Mouse (Mus musculus): ENCODE data around the gene Gm5286. TPM values are rescaled to one million over a fixed set of nuclear protein-coding genes. Genes with fewer than 3 reads are reported as not detected.
"Not testable (repeated sequence)": the region's sequence is repeated elsewhere in the genome, so short reads cannot be mapped to it uniquely, and the experiment has no call there.

The Gm5286 gene
- not detected in 2 replicates for polyA plus RNA-seq (2015; fragmentation: Nextera tagmentation; extraction: Ambion mirVana)

- H3K36me3 ChIP-seq; H3K4me3 ChIP-seq (replicated peaks); H3K27me3 ChIP-seq; H3K9ac ChIP-seq; H3K9me3 ChIP-seq (replicated peaks); H3K27ac ChIP-seq (replicated peaks); H3K4me2 ChIP-seq (replicated peaks); H3K4me1 ChIP-seq; ATAC-seq (ENCODE audit: insufficient number of reproducible peaks, low FRiP score, low TSS enrichment, low read depth): not testable (repeated sequence)
- 97% methylated on average over 2 of the region's 4 CpGs for WGBS
Observed at GRCm38 (mm10) chr3:94196414-94196813, at the start of gene Gm5286. TSS of gene Gm5286 (plus strand) at chr3:94196714.

- ATAC-seq (ENCODE audit: insufficient number of reproducible peaks, low FRiP score, low TSS enrichment, low read depth); H3K4me1 ChIP-seq; H3K36me3 ChIP-seq; H3K27ac ChIP-seq (replicated peaks); H3K9me3 ChIP-seq (replicated peaks); H3K4me2 ChIP-seq (replicated peaks); H3K4me3 ChIP-seq (replicated peaks); H3K27me3 ChIP-seq; H3K9ac ChIP-seq: not testable (repeated sequence)
Observed at GRCm38 (mm10) chr3:94167351-94167750, 29.2 kb upstream of the Gm5286 start.

GRCm38 (mm10) chr3:94178093-94178492 lies 18.4 kb upstream of the Gm5286 start, which contains the start of gene Gm10696:
TSS of gene Gm10696 (minus strand) at chr3:94178193.
- H3K9me3 ChIP-seq (replicated peaks); H3K4me3 ChIP-seq (replicated peaks); H3K4me1 ChIP-seq; H3K9ac ChIP-seq; H3K36me3 ChIP-seq; H3K27me3 ChIP-seq; H3K27ac ChIP-seq (replicated peaks); H3K4me2 ChIP-seq (replicated peaks); ATAC-seq (ENCODE audit: insufficient number of reproducible peaks, low FRiP score, low TSS enrichment, low read depth): not testable (repeated sequence)
- 86% methylated on average over 1 of the region's 1 CpGs for WGBS

Other genes starting within 250 kb of the Gm5286 start
- not detected in 2 replicates for gene Tdpoz5, start 235.4 kb upstream of the Gm5286 start, polyA plus RNA-seq (2015; fragmentation: Nextera tagmentation; extraction: Ambion mirVana)
- gene Gm9125, start 141.8 kb upstream of the Gm5286 start, polyA plus RNA-seq (2015; fragmentation: Nextera tagmentation; extraction: Ambion mirVana): not detected in 2 replicates
- gene Gm10697, start 124.1 kb upstream of the Gm5286 start, polyA plus RNA-seq (2015; fragmentation: Nextera tagmentation; extraction: Ambion mirVana): not detected in 2 replicates
- not detected in 2 replicates for gene Gm10696, start 18.5 kb upstream of the Gm5286 start, polyA plus RNA-seq (2015; fragmentation: Nextera tagmentation; extraction: Ambion mirVana)
- not detected in 2 replicates for gene Gm4778, start 67.3 kb downstream of the Gm5286 start, polyA plus RNA-seq (2015; fragmentation: Nextera tagmentation; extraction: Ambion mirVana)
- gene Them4, start 113.4 kb downstream of the Gm5286 start, polyA plus RNA-seq (2015; fragmentation: Nextera tagmentation; extraction: Ambion mirVana): 10.1 and 11.2 TPM in 2 replicates
- gene Them5, start 145.4 kb downstream of the Gm5286 start, polyA plus RNA-seq (2015; fragmentation: Nextera tagmentation; extraction: Ambion mirVana): 91.2 and 99.8 TPM in 2 replicates
- gene C2cd4d, start 165.7 kb downstream of the Gm5286 start, polyA plus RNA-seq (2015; fragmentation: Nextera tagmentation; extraction: Ambion mirVana): 2.5 and 3.3 TPM in 2 replicates
- gene Rorc, start 176.1 kb downstream of the Gm5286 start, polyA plus RNA-seq (2015; fragmentation: Nextera tagmentation; extraction: Ambion mirVana): 3.6 and 4.2 TPM in 2 replicates
- gene Lingo4, start 201.8 kb downstream of the Gm5286 start, polyA plus RNA-seq (2015; fragmentation: Nextera tagmentation; extraction: Ambion mirVana): 0.24 TPM in 2 replicates
- gene Tdrkh, start 216.6 kb downstream of the Gm5286 start, polyA plus RNA-seq (2015; fragmentation: Nextera tagmentation; extraction: Ambion mirVana): 7.9 and 8.3 TPM in 2 replicates
- 63.7 and 64.4 TPM in 2 replicates for gene Mrpl9, start 246.6 kb downstream of the Gm5286 start, polyA plus RNA-seq (2015; fragmentation: Nextera tagmentation; extraction: Ambion mirVana)
- 0.40 and 0.68 TPM in 2 replicates for gene Oaz3, start 247.2 kb downstream of the Gm5286 start, polyA plus RNA-seq (2015; fragmentation: Nextera tagmentation; extraction: Ambion mirVana)